Mouse (Mus musculus) cortical plate, adult 2 months (tissue): Measurements from ENCODE around the gene Trhr2.

ENCODE experiments used
- CTCF ChIP-seq: fragments of 200-500 bp; IDR thresholded peaks from 2 replicates; pipeline ENCODE4 v1.5.1; 2011; ENCODE audit warnings: mild to moderate bottlenecking, control low read depth, low read length; ENCODE audit not compliant: insufficient read depth; ENCODE audit errors: extremely low read depth
- POLR2A ChIP-seq: fragments of 200-500 bp; IDR thresholded peaks from 2 replicates; pipeline ENCODE4 v1.6.1; 2011; ENCODE audit warnings: mild to moderate bottlenecking, low read length, control low read depth; ENCODE audit not compliant: insufficient read depth; ENCODE audit errors: extremely low read depth

DNA sequence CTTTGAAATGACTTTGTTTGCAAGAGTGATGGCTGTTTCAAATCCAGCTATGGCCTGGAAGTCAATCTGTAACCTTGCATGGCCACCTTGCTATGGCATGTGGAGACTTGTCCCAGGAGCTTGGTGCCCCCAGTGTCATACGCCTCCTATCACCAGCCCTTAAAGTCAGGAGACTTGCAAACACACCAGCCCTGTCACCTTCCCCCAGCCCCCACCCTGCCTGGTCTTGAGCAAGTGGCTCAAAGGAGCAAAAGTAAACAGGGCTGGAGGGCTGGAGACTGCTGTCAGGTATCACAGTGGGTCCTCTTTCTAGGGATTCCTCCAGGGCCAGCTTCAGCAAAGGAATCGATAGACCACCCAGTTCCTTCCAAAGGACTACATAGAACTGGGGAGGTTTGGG lies 49.4 kb downstream of the Trhr2 start:
- TF ChIP-seq CTCF = no peak
- TF ChIP-seq POLR2A = no peak
